In genomic region chr17:75629857-75630256, GRCm38 (mm10) we compare ENCODE assay signal across 13 mouse cellular contexts.
DNase-seq lines count a peak whose midpoint lies in the region; ATAC-seq and TF ChIP-seq lines count a peak whose summit lies in the region.
"Had no signal": no experiment of that assay in that cellular context is flagged by ENCODE, and none has a peak within 500 bp of the region (broad histone marks: within the 10 kb centered on the region; RNA-seq: fewer than 3 reads in every experiment).

No protein-coding gene starts in this region.

- no peak overlapping the region for H3K27ac ChIP-seq in intestine, postnatal 0 days (ENCODE audit: low read depth, low read length)
- H3K27ac ChIP-seq in intestine, embryonic 15.5 days: no peak overlapping the region
- no peak overlapping the region for H3K27ac ChIP-seq in neural tube, embryonic 14.5 days (ENCODE audit: low read depth, low read length)
- H3K27ac ChIP-seq: embryonic facial prominence, embryonic 13.5 days had no signal

- H3K9me3 ChIP-seq in intestine, postnatal 0 days (ENCODE audit: control insufficient read depth): no peaks in the 10 kb centered on the region
- H3K9me3 ChIP-seq in intestine, embryonic 15.5 days: no peaks in the 10 kb centered on the region
- no peaks in the 10 kb centered on the region for H3K9me3 ChIP-seq in neural tube, embryonic 14.5 days (ENCODE audit: control insufficient read depth, low read length)
- H3K9me3 ChIP-seq: embryonic facial prominence, embryonic 13.5 days had no signal

- 89% methylated on average over 4 of the region's 4 CpGs for WGBS in intestine, postnatal 0 days
- WGBS in intestine, embryonic 15.5 days: 85% methylated on average over 4 of the region's 4 CpGs
- WGBS in neural tube, embryonic 14.5 days: 70% methylated on average over 4 of the region's 4 CpGs

- H3K9ac ChIP-seq in intestine, postnatal 0 days (ENCODE audit: low read depth, low read length): no peak overlapping the region
- no peak overlapping the region for H3K9ac ChIP-seq in intestine, embryonic 15.5 days
- H3K9ac ChIP-seq in neural tube, embryonic 14.5 days (replicated peaks; ENCODE audit: low read depth, low read length): no peak overlapping the region
- H3K9ac ChIP-seq: embryonic facial prominence, embryonic 13.5 days had no signal

- TF ChIP-seq CTCF in intestine, postnatal 0 days (IDR thresholded peaks at IDR 0.05; ENCODE audit: low read depth): peak; percentile 30

- H3K36me3 ChIP-seq in intestine, postnatal 0 days (ENCODE audit: control insufficient read depth, insufficient read depth): no peaks in the 10 kb centered on the region
- no peaks in the 10 kb centered on the region for H3K36me3 ChIP-seq in intestine, embryonic 15.5 days
- H3K36me3 ChIP-seq in neural tube, embryonic 14.5 days (ENCODE audit: control insufficient read depth, insufficient read depth, low read length): no peaks in the 10 kb centered on the region
- H3K36me3 ChIP-seq: embryonic facial prominence, embryonic 13.5 days had no signal

- no peaks in the 10 kb centered on the region for H3K4me1 ChIP-seq in intestine, postnatal 0 days (replicated peaks; ENCODE audit: control insufficient read depth, insufficient read depth, low read length)
- H3K4me1 ChIP-seq in intestine, embryonic 15.5 days (replicated peaks): no peaks in the 10 kb centered on the region
- no peaks in the 10 kb centered on the region for H3K4me1 ChIP-seq in neural tube, embryonic 14.5 days (ENCODE audit: control insufficient read depth, insufficient read depth, low read length)
- H3K4me1 ChIP-seq: embryonic facial prominence, embryonic 13.5 days had no signal

- DNase-seq in cerebellum, postnatal 14 days: peak; percentile 16
- DNase-seq in cerebellum, adult 9-10 months: no peak
- DNase-seq in neural tube, embryonic 10.5 days (ENCODE audit: extremely low spot score, low spot score): no peak
- peak; percentile 63 for DNase-seq in retina, postnatal 1 day
- no peak for DNase-seq in heart, postnatal 14 days
- DNase-seq: cerebellum, adult 9-11 months; lung, postnatal 10 days; thymus, postnatal 25 days had no signal

- no peak for ATAC-seq in intestine, postnatal 0 days
- no peak for ATAC-seq in intestine, embryonic 15.5 days
- ATAC-seq in neural tube, embryonic 14.5 days (ENCODE audit: low read depth): peak; percentile 54; the same call in 1 of the 2 replicates
- ATAC-seq: intestine, embryonic 16.5 days had no signal

- no peak overlapping the region for H3K4me3 ChIP-seq in intestine, postnatal 0 days (ENCODE audit: low read depth, low read length)
- no peak overlapping the region for H3K4me3 ChIP-seq in intestine, embryonic 15.5 days (replicated peaks)
- no peak overlapping the region for H3K4me3 ChIP-seq in neural tube, embryonic 14.5 days (ENCODE audit: low read depth, low read length)
- H3K4me3 ChIP-seq: embryonic facial prominence, embryonic 13.5 days had no signal

- H3K27me3 ChIP-seq in intestine, postnatal 0 days (replicated peaks; ENCODE audit: control insufficient read depth, insufficient read depth, low read length): no peaks in the 10 kb centered on the region
- no peaks in the 10 kb centered on the region for H3K27me3 ChIP-seq in intestine, embryonic 15.5 days (replicated peaks)
- H3K27me3 ChIP-seq in neural tube, embryonic 14.5 days (ENCODE audit: control insufficient read depth, insufficient read depth, low read length): no peaks in the 10 kb centered on the region
- H3K27me3 ChIP-seq: embryonic facial prominence, embryonic 13.5 days had no signal

- intact Hi-C loops in heart, postnatal 14 days (cut with DNase I): no loop called here

- no peak overlapping the region for H3K4me2 ChIP-seq in intestine, postnatal 0 days (replicated peaks; ENCODE audit: low read depth)
- H3K4me2 ChIP-seq in intestine, embryonic 15.5 days (replicated peaks): no peak overlapping the region
- no peak overlapping the region for H3K4me2 ChIP-seq in neural tube, embryonic 14.5 days (ENCODE audit: low read depth, low read length)
- H3K4me2 ChIP-seq: embryonic facial prominence, embryonic 13.5 days had no signal

Comparison
In these comparisons a context has a peak if more than half of its experiments do, and no peak if none do; other contexts are left out.
1. DNase-seq: peak in cerebellum, postnatal 14 days (2 of 2) and retina, postnatal 1 day (single experiment); none in cerebellum, adult 9-10 months (single experiment), neural tube, embryonic 10.5 days (single experiment) and heart, postnatal 14 days (0 of 2).